Mouse (Mus musculus) heart, embryonic 12.5 days (tissue): Measurements from ENCODE around the gene Rnf223. TPM values are rescaled to one million over a fixed set of nuclear protein-coding genes. Genes with fewer than 3 reads are reported as not detected.
A peak's percentile ranks its signal among the peaks of the same experiment; 100 is the strongest.

Source experiments
- ATAC-seq: fragments of 200-750 bp; cut with Nextera tagmentation; 2 replicates; pipeline ENCODE4 v1.8.0; 2017; ENCODE audit warnings: moderate TSS enrichment, moderate library complexity; ENCODE audit not compliant: insufficient number of reproducible peaks, low FRiP score
- H3K27ac ChIP-seq: fragments of 300-500 bp; sonication (generic); 2 replicates; pipeline ENCODE4 v1.5.1; 2016; ENCODE audit warnings: mild to moderate bottlenecking, moderate library complexity; ENCODE audit not compliant: poor library complexity, severe bottlenecking
- H3K27me3 ChIP-seq: fragments of 300-500 bp; sonication (generic); replicated peaks from 2 replicates; pipeline ENCODE4 v1.6.1; 2016; ENCODE audit warnings: mild to moderate bottlenecking, moderate library complexity
- H3K36me3 ChIP-seq: fragments of 300-500 bp; sonication (generic); 2 replicates; pipeline ENCODE4 v1.6.1; 2016; ENCODE audit warnings: mild to moderate bottlenecking, moderate library complexity
- H3K4me1 ChIP-seq: fragments of 300-500 bp; sonication (generic); replicated peaks from 2 replicates; pipeline ENCODE4 v1.6.1; 2016; ENCODE audit warnings: mild to moderate bottlenecking
- H3K4me2 ChIP-seq: fragments of 300-500 bp; sonication (generic); 2 replicates; pipeline ENCODE4 v1.6.1; 2016; ENCODE audit warnings: mild to moderate bottlenecking, moderate library complexity
- H3K4me3 ChIP-seq: fragments of 300-500 bp; sonication (generic); 2 replicates; pipeline ENCODE4 v1.5.1; 2016; ENCODE audit warnings: mild to moderate bottlenecking
- H3K9ac ChIP-seq: fragments of 300-500 bp; sonication (generic); 2 replicates; pipeline ENCODE4 v1.6.1; 2016; ENCODE audit warnings: mild to moderate bottlenecking, moderate library complexity
- H3K9me3 ChIP-seq: fragments of 300-500 bp; sonication (generic); replicated peaks from 2 replicates; pipeline ENCODE4 v1.6.1; 2016; ENCODE audit warnings: mild to moderate bottlenecking, moderate library complexity
- WGBS: fragments of 180-500 bp; shearing (Covaris S2); methylation state at CpG from one replicate; pipeline ENCODE4 v1.1.7; 2016; 5-methylcytosine and 5-hydroxymethylcytosine counted together
- polyA plus RNA-seq: library from polyadenylated mRNA; unstranded; fragments of >200 nt; fragmentation: Nextera tagmentation; extraction: Ambion mirVana; gene quantifications from 2 replicates; pipeline ENCODE4 v1.2.1, GENCODE M21; 2016

Gene Rnf223
- 0.28 and 0.33 TPM in 2 replicates for polyA plus RNA-seq

- H3K9ac ChIP-seq: no peak within 1 kb of the TSS
- H3K4me3 ChIP-seq: no peak within 1 kb of the TSS
- no peaks in the 10 kb centered on the region for H3K27me3 ChIP-seq
- 0 out of 2 replicates have a peak, but pooled peaks cover 2% of the 10 kb centered on the region for H3K4me1 ChIP-seq
- H3K27ac ChIP-seq: no peak within 1 kb of the TSS
- WGBS: 82% methylated on average over 15 of the region's 15 CpGs
- no peaks in the 10 kb centered on the region for H3K9me3 ChIP-seq
- H3K36me3 ChIP-seq: peaks cover 18% of the 10 kb centered on the region
- no peak within 1 kb of the TSS for H3K4me2 ChIP-seq
- no peak for ATAC-seq
Measured at GRCm38 (mm10) chr4:156130436-156130835, at the start of gene Rnf223. Gene Rnf223, plus strand, starts transcription at chr4:156130513.

DNA sequence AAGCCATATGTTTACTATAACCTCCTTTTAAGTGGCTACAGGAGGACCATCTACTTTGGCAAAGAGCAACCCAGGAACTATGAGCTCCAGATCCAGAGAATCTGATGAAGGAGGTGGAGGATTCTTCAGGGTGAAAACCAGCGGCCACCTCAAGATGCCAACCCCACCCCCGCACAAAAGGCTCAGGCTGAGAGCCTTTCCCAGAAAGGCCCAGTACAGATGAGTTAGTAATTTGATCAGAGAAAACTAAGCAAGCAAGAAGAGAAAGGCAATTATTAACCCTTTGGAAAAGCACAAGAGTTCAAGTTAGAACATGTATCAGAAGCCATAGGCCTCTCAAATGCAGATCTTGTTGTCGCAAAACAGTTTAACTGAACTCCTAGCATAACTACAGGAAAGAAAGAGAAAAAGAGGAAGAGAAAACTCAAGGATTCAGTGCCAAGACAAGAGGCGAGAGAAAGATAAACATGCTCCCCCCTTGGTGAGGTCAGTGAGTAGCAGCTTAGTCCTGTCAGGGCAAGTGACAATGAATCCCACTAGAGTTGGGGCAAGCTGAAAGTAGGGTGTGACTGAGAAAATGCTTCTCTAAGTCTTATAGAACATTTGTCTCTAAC is 47.6 kb upstream of the Rnf223 start:
- H3K27me3 ChIP-seq: peaks cover 5% of the 10 kb centered on the region; the same call in 1 of the 2 replicates
- 47% methylated on average over 4 of the region's 4 CpGs for WGBS
- H3K4me3 ChIP-seq: no peak overlapping the region
- H3K36me3 ChIP-seq: no peaks in the 10 kb centered on the region
- no peak for ATAC-seq
- H3K9me3 ChIP-seq: no peaks in the 10 kb centered on the region
- no peak overlapping the region for H3K4me2 ChIP-seq
- H3K9ac ChIP-seq: no peak overlapping the region
- no peak overlapping the region for H3K27ac ChIP-seq
- peaks cover 9% of the 10 kb centered on the region for H3K4me1 ChIP-seq

GRCm38 (mm10) chr4:156083348-156083747 is 47.0 kb upstream of the Rnf223 start:
- H3K4me3 ChIP-seq: no peak overlapping the region
- no peaks in the 10 kb centered on the region for H3K9me3 ChIP-seq
- peak overlapping the region; percentile 30; the same call in 1 of the 2 replicates for H3K27ac ChIP-seq
- ATAC-seq: 0 out of 2 replicates have a peak, but pooled peaks have one; percentile 45
- no peak overlapping the region for H3K4me2 ChIP-seq
- H3K27me3 ChIP-seq: peaks cover 3% of the 10 kb centered on the region; the same call in 1 of the 2 replicates
- no peaks in the 10 kb centered on the region for H3K36me3 ChIP-seq
- no peak overlapping the region for H3K9ac ChIP-seq
- peaks cover 9% of the 10 kb centered on the region for H3K4me1 ChIP-seq
- WGBS: 61% methylated on average over 5 of the region's 5 CpGs

DNA sequence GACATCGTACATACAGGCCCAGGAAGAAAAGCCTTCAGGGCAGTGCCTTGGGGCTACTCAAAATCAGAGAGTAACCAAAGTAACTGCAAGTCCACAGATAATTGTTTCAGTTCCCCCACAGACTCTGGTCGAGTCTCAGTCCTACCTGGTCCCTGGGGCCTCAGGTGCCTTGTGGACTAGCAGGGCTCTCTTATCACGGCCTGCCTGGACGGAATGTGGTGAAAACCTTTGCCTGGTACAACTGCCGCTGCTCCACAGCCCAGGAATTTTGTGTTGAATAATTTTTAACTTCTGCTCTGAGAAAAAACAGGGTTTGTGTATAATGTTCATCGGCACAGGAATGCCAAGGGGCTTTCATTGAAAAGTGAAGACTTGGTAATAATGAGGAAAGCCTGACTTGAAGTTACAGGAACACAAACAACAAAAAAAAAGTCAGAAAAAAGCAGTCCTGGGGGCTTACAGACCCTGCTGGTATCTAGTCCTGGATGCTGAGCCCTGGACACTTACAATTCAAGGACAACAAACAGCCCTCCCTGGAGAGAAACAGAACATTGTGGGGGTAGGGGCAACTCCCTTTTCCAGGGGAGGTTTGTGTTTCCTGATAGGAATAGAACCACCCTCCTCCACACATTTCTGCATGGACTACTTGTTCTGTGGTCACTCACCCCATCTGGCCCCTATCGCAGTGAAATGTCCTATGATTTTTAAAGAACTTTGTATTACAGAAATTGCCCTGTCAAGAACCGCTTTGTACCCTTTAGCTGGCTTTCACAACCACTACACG is 46.0 kb upstream of the Rnf223 start:
- Histone ChIP-seq H3K4me1 (peaks cover 9% of the 10 kb centered on the region), H3K27me3 (no peaks in the 10 kb centered on the region), H3K4me3 (no peak overlapping the region), H3K9me3 (no peaks in the 10 kb centered on the region), H3K36me3 (no peaks in the 10 kb centered on the region), H3K9ac (0 out of 2 replicates have a peak overlapping the region, but pooled peaks have one; percentile 45), H3K4me2 (no peak overlapping the region), H3K27ac (peak overlapping the region; percentile 23; the same call in 1 of the 2 replicates)
- ATAC-seq: no peak
- 54% methylated on average over 9 of the region's 9 CpGs for WGBS

DNA sequence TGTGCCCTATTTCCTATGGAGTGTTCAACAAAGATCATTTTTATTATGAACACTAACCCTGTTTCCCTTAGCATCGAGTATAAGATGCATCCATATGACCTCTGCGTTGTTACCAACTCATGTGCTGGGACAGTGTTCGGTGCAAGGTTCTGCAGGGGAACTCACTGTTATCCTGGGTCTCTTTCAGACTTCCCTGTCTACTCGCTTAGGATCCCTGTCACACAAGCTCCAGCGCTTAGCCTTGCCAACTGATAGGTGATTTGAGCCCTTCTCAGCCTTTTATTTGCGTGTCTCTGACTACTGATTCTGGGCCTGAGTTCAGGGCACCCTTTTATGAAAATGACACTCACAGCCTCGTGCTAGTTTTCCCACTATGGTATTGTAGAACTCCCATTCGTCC is 45.1 kb upstream of the Rnf223 start:
- no peak for ATAC-seq
- Histone ChIP-seq H3K4me1 (peaks cover 9% of the 10 kb centered on the region), H3K4me3 (no peak overlapping the region), H3K36me3 (no peaks in the 10 kb centered on the region), H3K4me2 (no peak overlapping the region), H3K9ac (no peak overlapping the region), H3K27me3 (no peaks in the 10 kb centered on the region), H3K9me3 (no peaks in the 10 kb centered on the region), H3K27ac (no peak overlapping the region)
- WGBS: 77% methylated on average over 8 of the region's 8 CpGs

- Histone ChIP-seq H3K9me3 (no peaks in the 10 kb centered on the region), H3K4me1 (peaks cover 9% of the 10 kb centered on the region), H3K4me2 (no peak overlapping the region), H3K36me3 (no peaks in the 10 kb centered on the region), H3K4me3 (no peak overlapping the region), H3K27ac (no peak overlapping the region), H3K9ac (no peak overlapping the region), H3K27me3 (no peaks in the 10 kb centered on the region)
- ATAC-seq: no peak
- WGBS: 32% methylated on average over 5 of the region's 5 CpGs
Measured at GRCm38 (mm10) chr4:156087398-156088087, 42.8 kb upstream of the Rnf223 start.

GRCm38 (mm10) chr4:156091236-156091635 is 39.1 kb upstream of the Rnf223 start:
- no peak for ATAC-seq
- Histone ChIP-seq H3K27ac (no peak overlapping the region), H3K4me2 (no peak overlapping the region), H3K36me3 (no peaks in the 10 kb centered on the region), H3K9me3 (no peaks in the 10 kb centered on the region), H3K4me1 (no peaks in the 10 kb centered on the region), H3K9ac (no peak overlapping the region), H3K27me3 (no peaks in the 10 kb centered on the region), H3K4me3 (no peak overlapping the region)
- WGBS: 71% methylated on average over 1 of the region's 1 CpGs

DNA sequence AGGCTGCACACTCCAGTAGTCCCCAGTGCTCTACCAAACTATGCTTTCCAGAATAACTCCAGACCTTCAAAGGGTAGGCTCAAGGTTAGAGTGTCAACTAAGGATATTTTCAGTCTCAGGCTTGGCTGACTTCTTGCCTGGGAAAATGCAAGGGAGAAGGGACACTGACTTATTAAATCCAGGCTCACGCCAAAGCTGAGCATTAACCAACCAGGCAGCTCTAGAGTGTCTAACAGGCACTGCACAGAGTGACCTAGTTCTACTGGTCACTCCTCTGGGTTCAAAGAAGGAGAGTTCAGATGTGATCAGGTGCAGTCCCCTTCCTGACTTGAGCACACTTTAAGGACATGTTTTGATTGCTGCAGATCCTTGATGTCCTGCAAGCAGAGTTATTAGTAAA is 37.5 kb upstream of the Rnf223 start:
- Histone ChIP-seq H3K4me3 (no peak overlapping the region), H3K4me1 (peaks cover 11% of the 10 kb centered on the region), H3K27me3 (no peaks in the 10 kb centered on the region), H3K9me3 (no peaks in the 10 kb centered on the region), H3K27ac (no peak overlapping the region), H3K36me3 (no peaks in the 10 kb centered on the region), H3K9ac (no peak overlapping the region), H3K4me2 (no peak overlapping the region)
- no peak for ATAC-seq
- WGBS: 81% methylated on average over 1 of the region's 1 CpGs

DNA sequence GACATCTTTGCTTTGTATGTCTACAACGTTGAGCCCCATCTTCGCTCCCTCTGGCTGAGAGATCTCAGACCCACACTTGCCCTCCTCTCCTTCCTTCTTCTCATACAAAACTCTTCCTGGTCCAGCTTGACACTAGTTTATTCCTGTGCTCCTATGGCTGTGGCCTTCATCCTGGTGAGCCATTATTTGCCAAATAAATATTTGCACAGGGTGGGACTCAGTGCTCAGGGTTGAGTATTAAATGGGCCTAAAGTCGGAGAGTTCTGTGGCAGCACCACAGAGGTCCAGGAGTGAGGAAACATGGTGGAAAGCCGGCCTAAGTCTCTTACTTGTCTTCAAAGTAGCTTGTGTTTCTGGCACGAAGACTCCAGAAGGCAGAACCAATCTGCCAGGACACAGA is 36.6 kb upstream of the Rnf223 start:
- ATAC-seq: no peak
- Histone ChIP-seq H3K36me3 (no peaks in the 10 kb centered on the region), H3K4me2 (no peak overlapping the region), H3K4me1 (peaks cover 12% of the 10 kb centered on the region), H3K9ac (no peak overlapping the region), H3K4me3 (no peak overlapping the region), H3K27ac (no peak overlapping the region), H3K9me3 (no peaks in the 10 kb centered on the region), H3K27me3 (no peaks in the 10 kb centered on the region)
- 75% methylated on average over 5 of the region's 5 CpGs for WGBS

GRCm38 (mm10) chr4:156096191-156096590 is 34.1 kb upstream of the Rnf223 start:
- WGBS: 93% methylated on average over 1 of the region's 1 CpGs
- H3K4me3 ChIP-seq: no peak overlapping the region
- peaks cover 12% of the 10 kb centered on the region for H3K4me1 ChIP-seq
- no peak for ATAC-seq
- no peaks in the 10 kb centered on the region for H3K36me3 ChIP-seq
- no peaks in the 10 kb centered on the region for H3K9me3 ChIP-seq
- H3K4me2 ChIP-seq: no peak overlapping the region
- no peak overlapping the region for H3K27ac ChIP-seq
- no peak overlapping the region for H3K9ac ChIP-seq
- no peaks in the 10 kb centered on the region for H3K27me3 ChIP-seq

DNA sequence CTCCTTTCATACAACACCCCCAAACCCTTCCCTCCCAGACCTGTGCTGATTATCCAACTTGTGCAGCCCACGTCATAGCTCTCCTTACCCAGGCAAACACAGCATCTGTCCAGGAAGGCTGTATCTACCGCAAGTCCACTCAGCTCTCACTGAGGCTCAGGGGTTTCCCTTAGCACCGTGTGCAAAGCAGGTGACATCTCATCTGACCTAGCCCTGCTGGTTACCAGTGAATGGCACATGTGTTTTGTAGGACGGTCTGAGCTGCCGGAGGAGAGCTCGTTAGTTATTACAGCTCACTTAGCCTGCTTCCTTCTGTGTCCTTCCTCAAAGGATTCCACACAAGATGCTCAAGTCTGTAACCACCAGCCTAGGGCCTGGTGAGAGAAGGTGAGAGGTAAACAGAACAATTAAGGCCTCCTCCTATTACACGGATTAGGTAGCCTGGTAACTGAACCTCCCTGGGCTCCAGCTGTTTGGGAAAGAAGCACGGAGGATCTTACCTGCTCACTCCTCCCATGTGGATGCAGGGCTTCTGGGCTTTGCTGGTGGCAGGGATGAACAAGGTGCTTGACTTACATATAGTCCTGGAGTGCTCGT is 32.4 kb upstream of the Rnf223 start:
- H3K9me3 ChIP-seq: no peaks in the 10 kb centered on the region
- 50% methylated on average over 9 of the region's 9 CpGs for WGBS

More for the DNA sequence above, 32.4 kb upstream of the Rnf223 start:
- no peak overlapping the region for H3K27ac ChIP-seq
- ATAC-seq: 0 out of 2 replicates have a peak, but pooled peaks have one; percentile 18
- H3K27me3 ChIP-seq: no peaks in the 10 kb centered on the region
- H3K4me2 ChIP-seq: no peak overlapping the region
- H3K36me3 ChIP-seq: no peaks in the 10 kb centered on the region
- no peak overlapping the region for H3K9ac ChIP-seq
- peaks cover 12% of the 10 kb centered on the region for H3K4me1 ChIP-seq
- no peak overlapping the region for H3K4me3 ChIP-seq
